Mouse (Mus musculus) hindbrain, embryonic 16.5 days (tissue): ENCODE results near the gene Exosc8. TPM values are rescaled to one million over a fixed set of nuclear protein-coding genes. Genes with fewer than 3 reads are reported as not detected.
"Not testable (repeated sequence)": the region's sequence is repeated elsewhere in the genome, so short reads cannot be mapped to it uniquely, and the experiment has no call there.

Source experiments
- ATAC-seq: fragments of 200-750 bp; cut with Nextera tagmentation; 2 replicates; pipeline ENCODE4 v1.8.0; 2017; ENCODE audit warnings: moderate TSS enrichment, moderate library complexity
- H3K27ac ChIP-seq: fragments of 300-500 bp; sonication (generic); 2 replicates; pipeline ENCODE4 v1.5.1; 2014; ENCODE audit warnings: low read depth, mild to moderate bottlenecking, control low read depth, low read length, moderate library complexity
- H3K27me3 ChIP-seq: fragments of 300-500 bp; sonication (generic); replicated peaks from 2 replicates; pipeline ENCODE4 v1.6.1; 2014; ENCODE audit warnings: low read length; ENCODE audit not compliant: control insufficient read depth, insufficient read depth
- H3K36me3 ChIP-seq: fragments of 300-500 bp; sonication (generic); 2 replicates; pipeline ENCODE4 v1.6.1; 2014; ENCODE audit warnings: mild to moderate bottlenecking, low read length, moderate library complexity, mixed read lengths; ENCODE audit not compliant: control insufficient read depth, insufficient read depth
- H3K4me1 ChIP-seq: fragments of 300-500 bp; sonication (generic); 2 replicates; pipeline ENCODE4 v1.6.1; 2014; ENCODE audit warnings: low read depth, low read length; ENCODE audit not compliant: control insufficient read depth, insufficient read depth
- H3K4me2 ChIP-seq: fragments of 300-500 bp; sonication (generic); 2 replicates; pipeline ENCODE4 v1.6.1; 2014; ENCODE audit warnings: mild to moderate bottlenecking, low read length, control low read depth, moderate library complexity
- H3K4me3 ChIP-seq: fragments of 300-500 bp; sonication (generic); 2 replicates; pipeline ENCODE4 v1.5.1; 2014; ENCODE audit warnings: mild to moderate bottlenecking, low read length, control low read depth, moderate library complexity
- H3K9ac ChIP-seq: fragments of 300-500 bp; sonication (generic); 2 replicates; pipeline ENCODE4 v1.6.1; 2014; ENCODE audit warnings: low read depth, mild to moderate bottlenecking, control low read depth, low read length, moderate library complexity
- H3K9me3 ChIP-seq: fragments of 300-500 bp; sonication (generic); 2 replicates; pipeline ENCODE4 v1.6.1; 2014; ENCODE audit warnings: mild to moderate bottlenecking, low read length, moderate library complexity; ENCODE audit not compliant: control insufficient read depth
- WGBS: fragments of 180-500 bp; shearing (Covaris S2); extraction: QIAGEN DNeasy Blood & Tissue Kit; methylation state at CpG from one replicate; pipeline ENCODE4 v1.1.7; 2014; 5-methylcytosine and 5-hydroxymethylcytosine counted together
- polyA plus RNA-seq: library from polyadenylated mRNA; unstranded; fragments of >200 nt; fragmentation: Nextera tagmentation; extraction: Ambion mirVana; gene quantifications from 2 replicates; pipeline ENCODE4 v1.2.1, GENCODE M21; 2015

The Exosc8 gene
- polyA plus RNA-seq = 69.9 and 71.6 TPM in 2 replicates

DNA sequence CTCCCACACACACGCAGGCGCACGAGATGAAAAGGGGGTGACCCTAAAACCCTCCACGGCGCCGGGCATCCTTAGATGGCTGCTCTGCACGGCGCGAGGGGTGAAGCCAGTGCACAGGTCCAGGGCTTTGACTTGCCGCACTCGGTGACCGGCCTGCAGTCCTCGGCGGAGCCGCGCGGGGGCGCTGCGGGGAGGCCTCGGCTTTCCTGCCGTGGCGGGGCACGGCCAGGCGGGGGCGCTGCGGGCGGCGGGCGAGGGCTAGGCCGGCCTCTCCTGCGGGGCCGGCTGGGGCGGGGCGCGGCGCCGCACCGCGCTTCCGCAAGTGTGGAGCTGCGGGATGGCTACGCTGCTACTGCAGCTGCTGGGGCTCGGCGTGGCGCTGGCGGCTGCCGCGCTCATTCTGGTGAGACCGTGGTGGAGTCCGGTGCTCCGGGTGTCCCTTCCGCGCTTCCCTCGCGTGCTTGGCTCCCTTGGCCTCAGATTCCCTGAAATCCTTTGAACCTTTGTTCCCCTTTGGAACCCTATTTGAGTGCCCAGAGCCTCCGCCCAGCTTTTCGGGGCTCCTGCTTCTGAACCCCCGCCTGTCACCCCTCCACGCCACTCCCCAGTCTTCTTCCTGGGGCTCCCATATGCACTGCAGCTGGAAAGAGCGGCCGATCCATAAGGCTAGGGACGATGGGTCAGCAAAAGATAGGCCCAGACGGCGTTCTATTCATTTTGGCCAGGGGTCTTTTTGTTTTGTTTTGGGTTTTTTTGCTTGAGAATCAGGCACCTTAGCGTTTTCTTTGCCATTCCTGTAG, at the start of gene Exosc8, which contains the start of gene Alg5:
TSS of gene Exosc8 (minus strand) at position 147 of the 800 bp plus-strand sequence.
TSS of gene Alg5 (plus strand) at position 293 of the 800 bp plus-strand sequence.
- Histone ChIP-seq H3K27me3 (no peaks in the 10 kb centered on the region), H3K9ac (peak within 1 kb of the TSS; percentile 96), H3K9me3 (no peaks in the 10 kb centered on the region), H3K27ac (peak within 1 kb of the TSS; percentile 99), H3K36me3 (peaks cover 12% of the 10 kb centered on the region), H3K4me1 (peaks cover 8% of the 10 kb centered on the region), H3K4me3 (peak within 1 kb of the TSS; percentile 80), H3K4me2 (peak within 1 kb of the TSS; percentile 61)
- ATAC-seq = peak; percentile 93
- under 1% methylated on average over 40 of the region's 65 CpGs for WGBS

DNA sequence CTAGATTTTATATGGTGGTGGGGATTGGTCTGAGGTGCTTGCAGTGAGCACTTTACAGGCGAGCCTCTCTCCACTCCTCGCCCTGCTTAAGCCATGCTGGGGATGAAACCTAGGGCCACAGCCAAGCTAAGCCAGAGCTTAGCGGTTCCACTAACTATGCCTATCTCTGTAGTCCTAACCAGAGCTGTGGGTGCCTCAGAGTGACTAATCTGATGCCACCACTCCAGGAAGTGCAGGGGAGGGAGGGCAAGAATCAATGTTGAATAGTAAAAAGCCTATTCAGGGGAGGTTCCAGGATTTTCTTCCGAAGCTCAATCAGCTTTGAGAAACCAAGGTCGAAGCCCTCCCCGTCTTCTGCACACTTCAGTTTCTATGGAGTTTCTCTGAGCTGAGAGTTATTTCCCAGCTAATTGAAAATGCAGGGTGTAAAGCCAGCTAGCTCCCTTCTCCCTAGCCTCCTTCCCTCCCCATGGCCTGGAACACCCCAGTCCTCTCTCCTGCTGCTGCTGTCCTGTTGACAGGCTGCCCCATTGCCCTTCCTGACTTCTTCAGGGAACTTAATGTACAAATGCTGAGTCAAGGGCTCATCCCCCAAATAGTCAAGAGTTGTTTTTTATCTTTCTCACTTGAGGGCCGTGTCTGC, 40.9 kb upstream of the Exosc8 start:
- Histone ChIP-seq H3K4me3 (no peak overlapping the region), H3K4me2 (no peak overlapping the region), H3K4me1 (no peaks in the 10 kb centered on the region), H3K9ac (no peak overlapping the region), H3K36me3 (no peaks in the 10 kb centered on the region), H3K27ac (no peak overlapping the region), H3K27me3 (no peaks in the 10 kb centered on the region), H3K9me3 (peaks cover 2% of the 10 kb centered on the region; the same call in 1 of the 2 replicates)
- ATAC-seq = peak; percentile 60; the same call in 1 of the 2 replicates
- 63% methylated on average over 7 of the region's 7 CpGs for WGBS

DNA sequence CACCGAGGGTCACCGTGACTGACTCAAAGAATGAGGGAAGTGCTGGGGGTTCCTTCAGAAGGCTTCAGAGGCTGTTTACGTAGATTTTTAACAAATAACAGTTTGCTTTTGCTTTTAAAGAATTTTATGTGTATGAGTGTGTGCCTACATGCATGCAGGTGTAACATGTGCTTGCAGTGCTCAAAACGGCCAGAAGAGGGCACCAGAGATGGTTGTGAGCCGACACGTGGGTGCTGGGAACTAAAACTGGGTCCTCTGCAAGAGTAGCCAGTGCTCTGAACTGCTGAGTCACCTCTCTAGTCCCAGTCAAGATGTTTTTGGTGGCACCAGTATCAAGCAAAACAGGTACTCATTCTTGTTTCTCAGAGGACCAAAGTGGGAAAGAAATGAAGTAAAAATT, 38.4 kb upstream of the Exosc8 start:
- Histone ChIP-seq H3K27me3 (no peaks in the 10 kb centered on the region), H3K4me1 (no peaks in the 10 kb centered on the region), H3K9ac (no peak overlapping the region), H3K36me3 (no peaks in the 10 kb centered on the region), H3K27ac (no peak overlapping the region), H3K4me2 (no peak overlapping the region), H3K4me3 (no peak overlapping the region), H3K9me3 (peaks cover 2% of the 10 kb centered on the region; the same call in 1 of the 2 replicates)
- WGBS = 83% methylated on average over 6 of the region's 6 CpGs
- no peak for ATAC-seq

DNA sequence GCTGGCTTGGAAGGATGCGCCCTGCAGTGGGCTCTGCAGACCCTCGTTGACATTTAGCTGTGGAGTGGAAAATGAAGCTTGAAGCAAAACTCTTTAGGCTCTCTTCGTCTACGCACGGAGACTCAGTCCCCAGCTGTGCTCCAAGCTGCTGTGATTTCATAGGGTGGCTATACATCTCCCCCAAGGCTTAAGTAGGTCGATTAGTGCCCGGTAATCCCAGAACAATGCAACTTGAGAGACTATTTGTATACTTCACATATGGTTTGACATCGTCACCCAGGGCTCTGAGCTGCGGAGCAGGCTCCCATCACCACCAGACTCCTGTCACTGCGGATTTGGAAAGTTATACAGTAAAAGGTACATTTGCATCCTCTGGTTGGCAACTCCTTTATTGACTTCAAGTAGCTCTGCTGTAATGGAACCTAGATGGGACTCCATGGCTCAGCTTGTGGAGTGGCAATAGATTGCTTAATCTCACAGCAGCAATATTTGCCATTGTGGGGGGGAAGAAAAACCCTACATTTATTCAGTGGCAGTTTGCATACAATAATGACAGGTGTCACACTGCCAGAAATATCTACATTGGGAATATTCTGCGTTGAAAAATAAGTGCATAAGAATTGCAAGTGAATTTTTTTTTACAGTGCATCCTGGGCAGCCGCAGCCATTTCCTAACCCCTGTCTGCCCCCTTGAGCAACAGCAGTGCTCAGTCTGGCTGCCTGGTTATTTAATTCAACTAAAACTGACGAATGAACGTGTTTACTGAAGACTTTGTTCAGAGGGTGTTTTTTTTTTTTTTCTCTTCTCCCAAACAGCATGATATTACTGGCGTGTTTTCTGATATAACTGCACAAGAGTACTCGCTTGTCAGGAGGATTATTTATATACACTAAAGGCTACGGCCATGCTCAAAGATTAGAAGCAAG, 34.4 kb upstream of the Exosc8 start:
- no peak overlapping the region for H3K9ac ChIP-seq
- no peak overlapping the region for H3K4me2 ChIP-seq
- ATAC-seq = no peak
- H3K4me3 ChIP-seq = no peak overlapping the region
- no peak overlapping the region for H3K27ac ChIP-seq
- peaks cover 2% of the 10 kb centered on the region; the same call in 1 of the 2 replicates for H3K9me3 ChIP-seq
- H3K27me3 ChIP-seq = no peaks in the 10 kb centered on the region
- H3K36me3 ChIP-seq = no peaks in the 10 kb centered on the region
- 74% methylated on average over 17 of the region's 17 CpGs for WGBS
- no peaks in the 10 kb centered on the region for H3K4me1 ChIP-seq

DNA sequence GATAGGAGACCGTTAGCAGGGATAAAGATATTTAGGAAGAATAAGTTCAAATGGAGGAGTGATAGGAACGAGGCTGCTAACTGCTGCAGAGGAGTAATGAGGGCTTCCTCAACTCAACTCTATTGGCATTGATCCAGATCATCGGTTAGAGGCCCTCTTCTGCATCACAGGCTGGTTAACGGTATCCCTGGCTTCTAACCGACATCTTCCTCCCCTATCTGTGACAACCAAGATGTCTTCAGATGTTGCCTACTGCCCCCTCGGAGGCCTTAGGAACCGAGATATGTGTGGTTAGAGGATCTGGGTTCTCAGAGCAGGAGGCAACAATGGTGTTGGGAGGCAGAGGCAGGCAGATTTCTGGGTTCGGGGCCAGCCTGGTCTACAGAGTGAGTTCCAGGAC, 33.4 kb upstream of the Exosc8 start:
- H3K9ac ChIP-seq = no peak overlapping the region
- 87% methylated on average over 8 of the region's 8 CpGs for WGBS
- ATAC-seq = no peak

DNA sequence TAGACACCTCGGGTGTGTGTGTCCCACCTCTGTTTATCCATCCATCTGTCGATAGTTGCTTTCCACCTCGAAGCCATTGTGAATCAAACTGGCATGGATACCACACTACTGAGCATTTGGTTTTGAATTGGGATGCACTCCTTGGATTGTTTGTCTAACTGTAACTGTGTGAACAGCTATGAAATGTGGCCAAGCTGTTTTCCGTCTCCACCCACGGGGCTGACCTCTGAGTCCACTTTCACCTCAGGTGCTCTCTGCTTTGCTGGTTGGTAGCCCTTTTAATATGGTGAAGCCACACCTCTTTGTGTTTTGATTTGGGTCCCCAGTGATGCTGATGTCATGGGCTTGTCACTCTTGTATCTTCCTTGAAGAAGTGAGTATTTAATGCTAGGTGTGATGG, 31.6 kb upstream of the Exosc8 start:
- WGBS = 88% methylated on average over 5 of the region's 5 CpGs
- no peaks in the 10 kb centered on the region for H3K9me3 ChIP-seq
- no peaks in the 10 kb centered on the region for H3K4me1 ChIP-seq
- H3K27ac ChIP-seq = no peak overlapping the region
- no peaks in the 10 kb centered on the region for H3K27me3 ChIP-seq
- H3K4me3 ChIP-seq = no peak overlapping the region
- no peaks in the 10 kb centered on the region for H3K36me3 ChIP-seq
- no peak overlapping the region for H3K9ac ChIP-seq
- no peak overlapping the region for H3K4me2 ChIP-seq
- ATAC-seq = no peak

More for the DNA sequence above, 33.4 kb upstream of the Exosc8 start:
- H3K4me3 ChIP-seq = no peak overlapping the region
- H3K27me3 ChIP-seq = no peaks in the 10 kb centered on the region
- no peaks in the 10 kb centered on the region for H3K4me1 ChIP-seq
- no peak overlapping the region for H3K4me2 ChIP-seq
- no peak overlapping the region for H3K27ac ChIP-seq
- no peaks in the 10 kb centered on the region for H3K36me3 ChIP-seq
- peaks cover 2% of the 10 kb centered on the region; the same call in 1 of the 2 replicates for H3K9me3 ChIP-seq

DNA sequence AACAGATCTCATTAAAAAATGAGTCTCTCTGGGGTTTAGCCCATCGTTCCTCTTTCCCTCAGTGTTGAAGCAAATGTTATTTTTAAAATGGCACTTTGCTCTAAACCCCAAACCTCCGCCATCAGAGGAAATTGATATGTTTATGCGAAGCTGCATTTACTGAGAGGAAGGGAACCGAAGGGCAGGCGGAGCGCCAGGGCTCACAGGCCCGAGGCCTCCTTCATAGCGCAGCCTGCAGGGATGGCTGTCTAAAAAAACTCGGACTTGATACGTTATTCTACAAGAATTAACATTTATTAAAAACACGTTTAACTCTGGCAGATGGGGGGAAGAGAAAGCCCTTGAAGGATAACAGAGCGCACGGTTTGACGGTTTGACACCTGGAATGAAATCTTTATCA, 30.8 kb upstream of the Exosc8 start:
- no peak for ATAC-seq
- Histone ChIP-seq H3K36me3 (no peaks in the 10 kb centered on the region), H3K4me1 (peaks cover 1% of the 10 kb centered on the region; the same call in 1 of the 2 replicates), H3K9ac (no peak overlapping the region), H3K27me3 (no peaks in the 10 kb centered on the region), H3K9me3 (no peaks in the 10 kb centered on the region), H3K4me3 (no peak overlapping the region), H3K27ac (no peak overlapping the region), H3K4me2 (no peak overlapping the region)
- WGBS = 82% methylated on average over 14 of the region's 14 CpGs

DNA sequence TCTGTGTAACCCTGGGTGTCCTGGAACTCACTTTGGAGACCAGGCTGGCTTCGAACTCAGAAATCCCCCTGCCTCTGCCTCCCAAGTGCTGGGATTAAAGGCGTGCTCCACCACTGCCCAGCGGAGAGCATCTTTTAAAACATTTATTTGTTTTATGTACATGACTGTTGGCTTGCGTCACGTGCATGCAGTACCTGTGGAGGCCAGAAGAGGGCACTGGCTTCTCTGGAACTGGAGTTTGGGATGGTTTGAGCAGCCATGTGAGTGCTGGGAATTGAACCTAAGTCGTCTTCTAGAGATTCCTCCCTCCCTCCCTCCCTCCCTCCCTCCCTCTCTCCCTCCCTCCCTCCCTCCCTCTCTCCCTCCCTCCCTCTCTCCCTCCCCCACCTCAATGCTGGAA, 30.3 kb upstream of the Exosc8 start:
- not testable (repeated sequence) for ATAC-seq, H3K4me3 ChIP-seq, H3K9me3 ChIP-seq, H3K4me1 ChIP-seq, H3K36me3 ChIP-seq, H3K4me2 ChIP-seq, H3K27ac ChIP-seq, H3K27me3 ChIP-seq, H3K9ac ChIP-seq
- WGBS = 86% methylated on average over 6 of the region's 6 CpGs
